Mouse (Mus musculus): ENCODE measurements around the gene Ugt1a2. TPM values are rescaled to one million over a fixed set of nuclear protein-coding genes. Genes with fewer than 3 reads are reported as not detected.

Ugt1a2 gene
- total and polyA plus RNA-seq, 3 experiments: 0.05 TPM; not detected in 2

DNA sequence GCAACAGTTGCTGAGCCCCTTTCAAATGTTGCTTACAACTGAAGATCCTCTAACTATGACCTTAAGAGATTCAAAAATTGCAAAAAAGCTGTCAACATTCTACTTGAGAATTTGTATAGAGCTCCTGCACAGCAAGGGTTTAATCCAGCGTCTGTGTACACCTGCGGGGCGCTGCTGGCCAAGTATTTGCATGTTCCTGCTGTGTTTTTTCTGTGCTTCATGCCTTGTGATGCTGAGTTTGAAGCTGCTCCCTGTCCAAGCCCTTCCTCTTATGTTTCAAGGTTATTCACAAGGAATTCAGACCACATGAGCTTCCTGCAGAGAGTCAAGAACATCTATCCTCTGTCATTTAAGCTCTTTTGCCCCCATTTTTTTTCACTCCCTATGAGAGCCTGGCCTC is 8.3 kb upstream of the Ugt1a2 start:
- H3K4me3 ChIP-seq (ENCODE audit: low read depth, low read length): no peak overlapping the region
- H3K27me3 ChIP-seq (ENCODE audit: insufficient read depth, low read length): no peaks in the 10 kb centered on the region
- no peak for ATAC-seq (ENCODE audit: extremely low read depth, insufficient number of reproducible peaks, low FRiP score, poor library complexity, severe bottlenecking)
- DNase-seq (ENCODE audit: low spot score): no peak
- no peaks in the 10 kb centered on the region for H3K36me3 ChIP-seq (replicated peaks)
- H3K4me1 ChIP-seq (ENCODE audit: insufficient read depth, low read depth, low read length): no peaks in the 10 kb centered on the region
- TF ChIP-seq TAL1 (conservative IDR thresholded peaks at IDR 0.05; ENCODE audit: low read depth, low read length): no peak
- no peak for TF ChIP-seq POLR2AphosphoS5 (IDR thresholded peaks at IDR 0.05; ENCODE audit: insufficient replicate concordance, low read depth, low read length)
- no peak for TF ChIP-seq GATA2 (IDR thresholded peaks at IDR 0.05; ENCODE audit: borderline replicate concordance, low read depth, low read length)
- no peak for TF ChIP-seq GATA1 (IDR thresholded peaks at IDR 0.05; ENCODE audit: borderline replicate concordance, low read length)
- TF ChIP-seq CTCF (IDR thresholded peaks at IDR 0.05; ENCODE audit: low read depth, low read length): no peak
- no peaks in the 10 kb centered on the region for H3K9me3 ChIP-seq (replicated peaks)

DNA sequence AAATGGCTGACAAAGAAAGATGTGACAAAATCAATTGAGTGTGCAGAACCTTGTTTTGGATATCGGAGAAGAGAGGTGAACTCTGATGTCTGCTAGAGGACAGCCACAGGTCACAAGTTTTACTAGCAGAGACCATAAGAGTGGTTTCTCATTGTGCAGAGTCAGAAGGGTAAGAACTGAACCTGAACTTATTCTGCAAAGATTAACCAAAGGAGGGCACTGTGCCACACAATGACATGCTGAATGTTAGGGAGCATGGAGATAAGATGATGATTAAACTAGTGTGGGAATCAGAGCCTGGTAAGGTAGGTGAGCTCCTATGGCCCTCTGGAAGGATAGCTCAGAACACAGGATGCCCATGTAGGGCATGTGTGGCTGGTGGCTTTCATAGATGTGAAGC is 4.7 kb upstream of the Ugt1a2 start:
- DNase-seq (ENCODE audit: low spot score) (no peak), ATAC-seq (ENCODE audit: extremely low read depth, insufficient number of reproducible peaks, low FRiP score, poor library complexity, severe bottlenecking) (no peak)
- peaks cover 7% of the 10 kb centered on the region for H3K27me3 ChIP-seq (ENCODE audit: insufficient read depth, low read length)
- H3K9me3 ChIP-seq (replicated peaks): no peaks in the 10 kb centered on the region
- H3K36me3 ChIP-seq (replicated peaks): no peaks in the 10 kb centered on the region
- TF ChIP-seq CTCF (IDR thresholded peaks at IDR 0.05; ENCODE audit: low read depth, low read length): no peak
- no peak for TF ChIP-seq GATA1 (IDR thresholded peaks at IDR 0.05; ENCODE audit: borderline replicate concordance, low read length)
- TF ChIP-seq TAL1 (conservative IDR thresholded peaks at IDR 0.05; ENCODE audit: low read depth, low read length): no peak
- TF ChIP-seq GATA2 (IDR thresholded peaks at IDR 0.05; ENCODE audit: borderline replicate concordance, low read depth, low read length): no peak
- TF ChIP-seq POLR2AphosphoS5 (IDR thresholded peaks at IDR 0.05; ENCODE audit: insufficient replicate concordance, low read depth, low read length): no peak
- no peak overlapping the region for H3K4me3 ChIP-seq (ENCODE audit: low read depth, low read length)
- no peaks in the 10 kb centered on the region for H3K4me1 ChIP-seq (ENCODE audit: insufficient read depth, low read depth, low read length)

DNA sequence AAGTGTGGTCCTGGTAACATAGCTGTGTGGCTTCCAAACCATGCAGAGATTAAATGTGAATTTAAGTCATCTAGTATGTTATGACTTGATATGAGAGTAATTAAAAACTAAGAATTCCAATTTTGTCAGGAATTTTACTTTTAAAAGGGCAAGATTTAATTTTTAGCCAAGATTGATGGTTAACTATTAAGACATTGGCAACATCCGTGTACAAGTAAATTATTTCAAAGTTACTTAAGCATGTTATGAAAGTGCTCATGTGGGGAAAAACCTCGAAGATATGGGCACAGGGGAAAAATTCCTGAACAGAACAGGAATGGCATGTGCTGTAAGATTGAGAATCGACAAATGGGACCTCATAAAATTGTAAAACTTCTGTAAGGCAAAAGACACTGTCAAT is 3.0 kb upstream of the Ugt1a2 start:
- Histone ChIP-seq H3K4me1 (ENCODE audit: insufficient read depth, low read depth, low read length) (no peaks in the 10 kb centered on the region), H3K27me3 (ENCODE audit: insufficient read depth, low read length) (peaks cover 7% of the 10 kb centered on the region), H3K9me3 (replicated peaks) (no peaks in the 10 kb centered on the region), H3K36me3 (replicated peaks) (no peaks in the 10 kb centered on the region), H3K4me3 (ENCODE audit: low read depth, low read length) (no peak overlapping the region)
- no peak for TF ChIP-seq CTCF (IDR thresholded peaks at IDR 0.05; ENCODE audit: low read depth, low read length)
- TF ChIP-seq GATA1 (IDR thresholded peaks at IDR 0.05; ENCODE audit: borderline replicate concordance, low read length): no peak
- TF ChIP-seq TAL1 (conservative IDR thresholded peaks at IDR 0.05; ENCODE audit: low read depth, low read length): no peak
- no peak for TF ChIP-seq POLR2AphosphoS5 (IDR thresholded peaks at IDR 0.05; ENCODE audit: insufficient replicate concordance, low read depth, low read length)
- no peak for TF ChIP-seq GATA2 (IDR thresholded peaks at IDR 0.05; ENCODE audit: borderline replicate concordance, low read depth, low read length)
- ATAC-seq (ENCODE audit: extremely low read depth, insufficient number of reproducible peaks, low FRiP score, poor library complexity, severe bottlenecking) (no peak), DNase-seq (ENCODE audit: low spot score) (no peak)

DNA sequence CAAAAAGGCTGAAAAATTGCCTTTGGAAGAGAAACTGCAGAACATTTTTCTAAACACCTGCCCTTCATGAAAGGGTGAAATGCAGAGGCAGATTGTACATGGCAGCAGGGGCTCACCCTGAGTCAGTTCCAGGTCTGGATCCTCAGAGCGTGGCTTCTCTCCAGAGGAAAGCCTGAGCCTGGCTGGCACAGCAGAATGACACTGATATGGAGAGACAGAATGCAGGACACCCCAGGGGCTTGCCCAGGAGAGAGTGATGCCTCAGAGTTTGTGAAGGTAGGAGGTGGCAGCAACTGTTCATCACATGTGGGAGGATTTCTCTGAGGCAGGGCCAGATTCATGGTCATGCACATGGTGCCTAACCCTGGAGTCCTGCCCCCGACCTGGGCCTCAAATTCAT is 405 bp upstream of the Ugt1a2 start:
- Histone ChIP-seq H3K36me3 (replicated peaks) (no peaks in the 10 kb centered on the region), H3K27me3 (ENCODE audit: insufficient read depth, low read length) (peaks cover 7% of the 10 kb centered on the region), H3K4me1 (ENCODE audit: insufficient read depth, low read depth, low read length) (no peaks in the 10 kb centered on the region), H3K4me3 (ENCODE audit: low read depth, low read length) (no peak overlapping the region), H3K9me3 (replicated peaks) (no peaks in the 10 kb centered on the region)
- ATAC-seq (ENCODE audit: extremely low read depth, insufficient number of reproducible peaks, low FRiP score, poor library complexity, severe bottlenecking) (no peak), DNase-seq (ENCODE audit: low spot score) (no peak)
- TF ChIP-seq TAL1 (conservative IDR thresholded peaks at IDR 0.05; ENCODE audit: low read depth, low read length): no peak
- no peak for TF ChIP-seq CTCF (IDR thresholded peaks at IDR 0.05; ENCODE audit: low read depth, low read length)
- TF ChIP-seq GATA2 (IDR thresholded peaks at IDR 0.05; ENCODE audit: borderline replicate concordance, low read depth, low read length): no peak
- TF ChIP-seq POLR2AphosphoS5 (IDR thresholded peaks at IDR 0.05; ENCODE audit: insufficient replicate concordance, low read depth, low read length): no peak
- no peak for TF ChIP-seq GATA1 (IDR thresholded peaks at IDR 0.05; ENCODE audit: borderline replicate concordance, low read length)

DNA sequence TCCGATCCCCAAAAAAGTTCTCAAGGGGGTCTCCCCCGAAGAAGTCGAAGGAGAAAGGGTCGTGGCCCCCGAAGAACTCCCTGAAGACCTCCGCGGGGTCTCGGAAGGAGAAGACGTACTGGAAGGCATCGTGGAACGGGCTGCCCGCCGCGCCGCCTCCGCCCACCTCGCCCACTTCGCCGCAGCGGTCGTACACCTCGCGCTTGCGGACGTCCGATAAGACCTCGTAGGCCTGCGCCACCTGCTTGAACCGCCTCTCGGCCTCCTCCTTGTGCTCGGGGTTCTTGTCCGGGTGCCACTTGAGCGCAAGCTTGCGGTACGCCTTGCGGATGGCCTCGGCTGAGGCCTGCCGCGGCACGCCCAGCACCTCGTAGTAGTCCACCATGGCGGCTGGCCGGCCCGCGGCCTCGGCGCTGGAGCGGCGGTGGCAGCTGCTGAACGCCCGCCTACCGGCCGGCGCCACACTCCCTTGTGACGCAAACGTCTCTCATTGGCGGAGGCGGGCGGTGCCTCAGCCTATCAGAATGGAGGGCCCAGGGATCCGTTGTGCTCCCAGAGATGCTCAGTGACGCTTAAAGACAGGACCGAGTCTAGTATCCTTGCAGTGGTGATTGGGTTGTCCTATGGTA is 5.0 kb downstream of the Ugt1a2 start, which contains the start of gene Dnajb3:
Gene Dnajb3, minus strand, starts transcription at position 489 of the 629 bp plus-strand sequence.
- TF ChIP-seq CTCF (IDR thresholded peaks at IDR 0.05; ENCODE audit: low read depth, low read length): no peak
- no peak for TF ChIP-seq POLR2AphosphoS5 (IDR thresholded peaks at IDR 0.05; ENCODE audit: insufficient replicate concordance, low read depth, low read length)
- TF ChIP-seq GATA1 (IDR thresholded peaks at IDR 0.05; ENCODE audit: borderline replicate concordance, low read length): no peak
- no peak for TF ChIP-seq GATA2 (IDR thresholded peaks at IDR 0.05; ENCODE audit: borderline replicate concordance, low read depth, low read length)
- no peak for TF ChIP-seq TAL1 (conservative IDR thresholded peaks at IDR 0.05; ENCODE audit: low read depth, low read length)
- DNase-seq (ENCODE audit: low spot score) (no peak), ATAC-seq (ENCODE audit: extremely low read depth, insufficient number of reproducible peaks, low FRiP score, poor library complexity, severe bottlenecking) (no peak)
- H3K27me3 ChIP-seq (ENCODE audit: insufficient read depth, low read length): peaks cover 3% of the 10 kb centered on the region
- no peaks in the 10 kb centered on the region for H3K36me3 ChIP-seq (replicated peaks)
- no peaks in the 10 kb centered on the region for H3K4me1 ChIP-seq (ENCODE audit: insufficient read depth, low read depth, low read length)
- peaks cover 4% of the 10 kb centered on the region for H3K9me3 ChIP-seq (replicated peaks)
- no peak within 1 kb of the TSS for H3K4me3 ChIP-seq (ENCODE audit: low read depth, low read length)

DNA sequence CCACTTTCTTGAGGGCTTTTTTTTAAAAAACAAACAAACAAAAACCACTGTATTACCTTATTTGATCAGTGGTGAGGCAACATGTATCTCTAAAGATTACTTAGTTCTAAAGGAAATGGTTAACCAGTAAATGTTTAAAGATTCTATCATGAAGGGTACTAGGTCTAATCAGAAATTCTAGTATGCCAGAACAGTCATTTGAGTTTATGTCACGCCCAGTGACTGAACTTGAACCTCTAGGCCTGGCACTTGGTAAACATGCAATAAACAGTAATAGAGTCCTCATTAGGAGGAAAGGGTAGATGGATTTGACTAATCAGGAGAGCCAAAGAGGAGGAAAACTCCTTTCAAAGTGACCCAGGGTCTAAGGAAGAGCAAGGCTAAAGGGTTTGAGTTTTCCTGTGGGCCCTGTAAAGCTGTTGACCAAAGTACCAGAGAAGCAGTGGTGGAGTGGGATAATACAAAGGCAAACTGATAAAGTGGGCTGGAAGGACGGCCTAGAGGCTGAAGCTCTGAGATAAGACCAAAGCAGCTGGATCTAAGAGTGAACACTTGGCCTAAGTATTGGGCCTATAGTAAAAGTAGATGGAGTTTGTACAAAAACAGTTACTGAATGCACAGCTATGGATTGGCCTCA is 6.6 kb downstream of the Ugt1a2 start:
- Histone ChIP-seq H3K4me1 (ENCODE audit: insufficient read depth, low read depth, low read length) (no peaks in the 10 kb centered on the region), H3K36me3 (replicated peaks) (no peaks in the 10 kb centered on the region), H3K4me3 (ENCODE audit: low read depth, low read length) (no peak overlapping the region), H3K9me3 (replicated peaks) (peaks cover 4% of the 10 kb centered on the region), H3K27me3 (ENCODE audit: insufficient read depth, low read length) (no peaks in the 10 kb centered on the region; the same call in 1 of the 2 replicates)
- TF ChIP-seq POLR2AphosphoS5 (IDR thresholded peaks at IDR 0.05; ENCODE audit: insufficient replicate concordance, low read depth, low read length) (no peak), TAL1 (conservative IDR thresholded peaks at IDR 0.05; ENCODE audit: low read depth, low read length) (no peak), CTCF (IDR thresholded peaks at IDR 0.05; ENCODE audit: low read depth, low read length) (no peak), GATA2 (IDR thresholded peaks at IDR 0.05; ENCODE audit: borderline replicate concordance, low read depth, low read length) (no peak), GATA1 (IDR thresholded peaks at IDR 0.05; ENCODE audit: borderline replicate concordance, low read length) (no peak)
- no peak for DNase-seq (ENCODE audit: low spot score)
- ATAC-seq (ENCODE audit: extremely low read depth, insufficient number of reproducible peaks, low FRiP score, poor library complexity, severe bottlenecking): no peak

Data from G1E (cell line).